Mouse (Mus musculus): Measurements from ENCODE around the gene Smg6.
"Not testable (repeated sequence)": the region's sequence is repeated elsewhere in the genome, so short reads cannot be mapped to it uniquely, and the experiment has no call there.

Gene Smg6

DNA sequence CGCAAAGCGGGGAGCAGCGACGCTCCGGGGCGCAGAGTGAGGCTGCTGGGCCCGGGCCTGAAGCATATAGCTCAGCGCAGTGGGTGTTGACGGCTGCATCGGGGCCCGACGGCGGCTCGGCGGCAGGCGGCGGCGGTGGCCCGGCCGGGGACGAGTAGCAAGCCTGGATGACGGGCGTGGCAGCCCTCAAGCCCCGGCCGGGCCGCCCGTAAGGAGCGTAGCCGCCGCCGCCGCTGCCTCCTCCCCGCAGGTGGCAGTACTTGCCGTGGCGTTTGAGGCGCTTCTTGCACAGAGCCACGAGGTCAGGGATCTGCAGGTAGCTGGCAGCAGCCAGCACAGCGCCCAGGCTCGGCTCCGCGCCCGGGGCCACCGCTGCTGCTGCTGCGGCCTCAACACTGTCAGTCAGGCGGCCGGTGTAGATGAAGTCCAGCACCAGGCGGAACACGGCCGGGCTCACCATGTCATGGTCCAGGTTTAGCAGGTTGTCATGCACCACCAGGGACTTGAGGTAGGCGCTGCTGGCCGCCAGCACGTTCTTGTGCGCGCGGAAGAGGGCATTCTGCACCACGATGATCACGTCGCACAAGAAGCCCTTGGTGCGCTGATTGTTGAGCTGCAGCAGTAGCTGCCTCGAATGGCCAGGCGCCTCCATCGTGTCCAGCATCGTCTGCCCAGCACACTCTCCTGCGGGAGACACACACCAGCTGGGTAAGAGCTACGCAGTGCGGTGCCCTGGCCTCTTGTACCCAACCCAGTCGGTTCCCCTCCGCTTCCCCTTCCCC is 241.4 kb downstream of the Smg6 start:
- DNase-seq (ENCODE audit: low read depth, low spot score), result no peak

DNA sequence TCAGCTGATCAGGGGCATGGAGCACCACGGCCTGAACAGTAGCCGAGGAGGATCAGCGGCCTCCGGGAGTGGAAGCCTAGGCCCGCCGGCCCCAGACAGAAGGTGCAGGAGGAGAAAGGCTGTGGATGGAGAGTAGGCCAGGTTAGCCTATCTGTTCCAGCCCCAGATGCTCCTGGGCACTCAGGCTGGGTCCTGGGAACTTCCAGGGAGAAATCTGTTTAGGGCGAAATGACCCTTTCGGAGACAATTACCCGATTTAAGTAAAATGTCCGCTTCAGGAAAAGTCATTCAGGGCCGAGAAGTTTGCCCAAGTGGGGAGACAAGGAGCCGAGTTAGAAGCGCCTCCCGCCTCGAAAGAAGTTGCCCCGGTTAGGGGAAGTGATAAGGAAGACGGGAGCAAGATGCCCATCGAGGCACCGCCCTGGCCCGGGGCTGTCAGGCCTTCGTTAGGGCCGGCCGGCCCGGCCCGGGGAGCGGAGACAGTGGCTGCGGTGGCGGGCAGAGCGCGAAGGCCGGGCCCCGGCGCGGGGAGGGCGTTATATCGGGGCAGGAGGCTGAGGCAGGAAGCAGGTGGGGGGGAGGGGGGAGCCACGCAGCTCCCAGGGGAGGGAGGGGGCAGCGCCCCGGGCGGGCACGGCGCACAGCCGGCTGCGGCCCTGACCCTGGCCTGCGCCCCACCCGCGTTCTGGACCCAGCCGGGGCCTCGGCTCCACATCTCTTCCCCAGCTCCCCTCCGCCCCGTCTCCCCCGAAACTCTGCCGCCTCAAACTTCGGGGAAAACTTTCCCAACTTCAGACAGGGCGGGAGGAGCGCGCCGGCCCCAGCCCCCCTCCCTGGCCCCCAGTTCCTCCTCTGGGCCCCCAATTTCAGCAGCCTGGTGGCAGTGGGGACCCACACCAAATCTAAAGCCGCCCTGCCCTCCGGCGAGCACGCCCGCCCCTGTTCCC is 242.3 kb downstream of the Smg6 start:
- no peak for DNase-seq (ENCODE audit: low read depth, low spot score)

DNA sequence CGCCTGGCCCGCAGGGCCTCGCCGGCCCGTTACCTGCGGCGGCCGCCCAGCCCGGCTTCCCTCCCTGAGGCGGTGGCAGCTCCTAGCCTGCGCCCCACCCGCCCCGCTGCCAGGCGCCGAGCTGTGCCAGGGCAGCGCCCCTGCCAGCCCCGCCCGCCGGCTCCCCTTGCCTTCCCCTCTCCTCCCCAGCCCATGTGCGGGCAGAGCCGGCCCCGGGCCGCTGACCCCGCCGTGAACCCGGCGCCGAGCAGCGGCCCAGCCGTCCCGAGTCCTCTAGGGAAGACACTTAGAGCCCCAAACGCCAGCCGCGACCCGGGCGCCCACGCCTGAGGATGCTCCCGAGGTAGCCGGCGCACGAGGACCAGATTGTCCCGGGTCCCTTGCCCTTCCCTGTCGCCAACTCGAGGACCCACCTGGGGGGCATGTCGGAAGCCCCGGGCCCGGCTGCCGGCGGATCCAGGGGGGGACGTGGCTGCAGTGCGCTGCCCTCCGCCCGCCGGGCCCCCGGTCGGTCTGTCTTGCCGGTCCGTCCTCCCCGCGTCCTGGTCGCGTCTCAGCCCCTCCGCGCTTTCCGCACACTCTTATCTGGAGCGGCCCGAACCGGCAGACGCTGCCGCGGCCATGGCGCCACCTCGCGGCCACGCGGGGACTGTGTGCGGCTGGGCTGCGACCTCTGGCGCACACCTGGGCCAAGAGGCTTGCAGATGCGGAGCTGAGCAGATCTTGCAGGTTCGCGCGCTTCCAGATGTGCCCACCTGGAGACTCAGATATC is 243.2 kb downstream of the Smg6 start:
- DNase-seq (ENCODE audit: low read depth, low spot score), result peak; percentile 81

- DNase-seq (ENCODE audit: low read depth, low spot score), result peak; percentile 32
These were observed 243.9 kb downstream of the Smg6 start, which contains the start of gene Hic1 for GRCm38 (mm10) chr11:75169405-75170080. Gene Hic1 (minus strand): TSS chr11:75169519.

DNA sequence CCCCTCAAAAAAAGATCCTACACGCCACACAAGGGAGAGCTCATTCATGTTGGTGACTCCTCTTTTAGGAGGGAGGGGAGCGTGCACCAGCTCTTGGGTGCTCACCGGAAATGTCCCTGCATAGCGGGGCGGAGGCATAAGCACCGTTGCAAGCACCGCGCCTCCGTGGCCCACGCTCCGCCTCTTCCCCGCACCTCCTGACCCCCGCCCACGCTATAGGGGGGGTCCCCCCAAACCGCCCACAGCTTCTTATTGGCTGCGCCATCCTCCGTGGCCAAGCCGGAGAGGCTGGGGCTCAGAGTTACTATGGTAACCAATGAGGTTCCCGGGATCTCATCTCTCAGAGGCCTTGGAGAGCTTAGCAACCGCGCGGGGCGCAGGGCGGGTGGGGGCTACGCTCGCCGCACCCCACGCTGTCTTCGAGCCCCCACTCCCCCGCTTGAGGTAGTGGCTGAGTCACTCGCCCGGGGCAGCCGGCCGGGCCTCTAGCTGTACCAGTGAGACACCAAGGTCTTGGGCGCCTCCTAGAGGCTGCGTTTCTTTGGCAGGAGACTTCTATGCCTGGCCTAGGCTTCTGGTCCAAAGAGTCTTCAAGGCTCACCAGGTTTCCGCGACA is 244.6 kb downstream of the Smg6 start:
- peak; percentile 97 for DNase-seq (ENCODE audit: low read depth, low spot score)

- no peak for DNase-seq (ENCODE audit: low read depth, low spot score)
These were observed 245.7 kb downstream of the Smg6 start for GRCm38 (mm10) chr11:75171186-75171865.

- peak; percentile 91 for DNase-seq (ENCODE audit: low read depth, low spot score)
These were observed 246.8 kb downstream of the Smg6 start for GRCm38 (mm10) chr11:75172151-75173094.

- peak; percentile 94 for DNase-seq (ENCODE audit: low read depth, low spot score)
These were observed 247.6 kb downstream of the Smg6 start for GRCm38 (mm10) chr11:75173095-75173798.

- DNase-seq (ENCODE audit: low read depth, low spot score), result no peak
These were observed 248.2 kb downstream of the Smg6 start for GRCm38 (mm10) chr11:75173799-75174165.

DNA sequence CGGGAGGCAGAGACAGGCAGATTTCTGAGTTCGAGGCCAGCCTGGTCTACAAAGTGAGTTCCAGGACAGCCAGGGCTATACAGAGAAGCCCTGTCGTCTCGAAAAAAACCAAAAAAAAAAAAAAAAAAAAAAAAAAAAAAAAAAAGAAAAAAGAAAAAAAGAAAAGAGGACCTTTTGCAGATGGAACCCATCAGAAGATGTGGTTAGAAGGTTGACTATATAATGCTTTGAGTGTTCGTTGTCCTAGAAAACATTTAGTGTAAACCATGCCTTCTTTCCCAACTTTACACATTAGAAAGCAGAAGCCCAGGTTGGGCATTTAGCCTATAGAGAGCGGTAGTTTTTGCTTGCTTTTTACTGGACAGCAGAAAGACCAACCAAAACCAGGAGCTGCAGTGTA is 249.0 kb downstream of the Smg6 start:
- DNase-seq (ENCODE audit: low read depth, low spot score), result not testable (repeated sequence)

DNA sequence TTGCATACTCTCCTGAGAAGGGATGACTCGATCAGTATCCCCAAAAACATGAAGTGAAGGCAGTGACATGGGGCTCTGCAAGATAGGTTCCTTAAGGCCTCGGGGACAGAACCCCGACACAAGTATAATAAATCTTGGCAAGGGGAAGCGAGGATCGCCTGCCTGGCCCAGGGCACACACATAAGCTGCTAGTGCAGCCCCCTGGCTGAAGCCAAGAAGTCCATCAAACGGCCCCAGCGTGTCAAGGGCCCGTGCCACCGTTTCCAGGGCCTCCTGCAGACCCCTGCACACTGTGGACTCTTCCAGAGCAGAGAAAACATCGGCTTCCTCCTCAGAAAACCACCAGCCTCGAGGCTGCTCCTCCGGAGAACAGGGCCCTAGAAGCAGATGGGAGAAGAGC is 252.4 kb downstream of the Smg6 start:
- no peak for DNase-seq (ENCODE audit: low read depth, low spot score)

- DNase-seq (ENCODE audit: low read depth, low spot score), result peak; percentile 96
These were observed 253.1 kb downstream of the Smg6 start, which contains the start of gene Ovca2 for GRCm38 (mm10) chr11:75178672-75179208. Gene Ovca2 (minus strand): TSS chr11:75178835.

DNA sequence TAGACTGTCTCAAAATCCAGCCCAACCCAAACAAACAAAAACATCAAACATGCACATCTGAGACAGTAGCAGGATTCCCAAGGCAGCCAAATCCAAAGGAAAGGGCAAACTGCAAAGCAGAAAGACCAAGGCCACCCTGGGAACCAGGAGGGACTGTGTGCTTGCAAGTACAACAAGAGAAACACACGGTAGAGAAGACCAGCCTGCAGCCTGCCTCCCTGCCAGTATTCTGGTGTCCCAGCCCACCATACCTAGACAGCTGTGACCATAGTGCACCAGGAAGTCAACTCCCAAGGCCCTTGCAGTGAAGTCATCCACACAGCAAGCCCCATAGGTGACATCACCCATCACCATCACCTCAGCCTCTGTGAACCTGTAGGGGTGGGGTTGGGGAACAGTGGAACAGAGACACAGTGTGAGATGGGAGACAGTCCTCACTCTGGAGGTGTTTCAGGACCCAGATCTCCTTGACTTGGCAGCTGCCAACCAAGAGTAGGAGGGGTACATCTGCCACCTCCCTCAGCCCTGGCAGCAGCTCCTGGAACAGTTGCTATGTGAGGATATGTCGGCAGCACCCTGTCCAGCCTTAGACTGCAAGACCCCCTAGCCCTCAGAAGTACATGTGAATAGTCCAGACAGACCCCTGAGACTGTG is 258.4 kb downstream of the Smg6 start:
- DNase-seq (ENCODE audit: low read depth, low spot score), result peak; percentile 86

GRCm38 (mm10) chr11:75184573-75184972 is 258.9 kb downstream of the Smg6 start:
- DNase-seq (ENCODE audit: low read depth, low spot score), result peak; percentile 76

GRCm38 (mm10) chr11:75184986-75185385 is 259.4 kb downstream of the Smg6 start:
- peak; percentile 80 for DNase-seq (ENCODE audit: low read depth, low spot score)

DNA sequence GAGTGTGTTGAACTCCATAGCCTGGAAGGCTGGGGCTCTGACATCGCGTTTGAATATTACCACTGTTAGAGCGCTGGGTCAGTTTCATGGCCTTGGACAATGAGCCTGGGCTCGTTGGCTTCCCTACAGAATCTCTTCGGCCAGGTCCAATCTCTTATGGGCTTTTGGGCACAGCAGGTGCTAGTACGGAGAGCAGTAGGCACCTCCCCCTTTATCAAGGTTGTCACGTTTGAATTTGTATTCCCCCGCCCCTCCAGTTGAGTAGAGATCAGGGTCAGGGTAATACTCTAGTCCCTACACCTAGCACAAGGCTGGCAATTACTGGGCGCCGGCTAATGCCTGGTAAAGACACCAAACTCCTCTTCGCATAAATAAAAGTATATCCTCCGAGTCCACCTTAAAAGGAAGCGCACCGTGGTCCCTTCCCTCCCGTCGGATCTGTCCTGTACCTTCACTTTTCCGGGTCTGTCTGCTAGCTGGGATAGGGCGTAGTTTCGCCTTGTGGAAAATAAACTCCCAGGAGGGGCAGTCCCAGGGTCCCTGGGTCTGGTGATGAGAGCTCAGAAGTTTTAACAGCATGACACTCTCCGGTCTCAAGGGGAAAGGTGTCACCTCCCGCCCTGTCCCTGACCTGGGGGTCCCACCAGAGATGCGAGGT is 264.2 kb downstream of the Smg6 start:
- DNase-seq (ENCODE audit: low read depth, low spot score), result no peak

DNA sequence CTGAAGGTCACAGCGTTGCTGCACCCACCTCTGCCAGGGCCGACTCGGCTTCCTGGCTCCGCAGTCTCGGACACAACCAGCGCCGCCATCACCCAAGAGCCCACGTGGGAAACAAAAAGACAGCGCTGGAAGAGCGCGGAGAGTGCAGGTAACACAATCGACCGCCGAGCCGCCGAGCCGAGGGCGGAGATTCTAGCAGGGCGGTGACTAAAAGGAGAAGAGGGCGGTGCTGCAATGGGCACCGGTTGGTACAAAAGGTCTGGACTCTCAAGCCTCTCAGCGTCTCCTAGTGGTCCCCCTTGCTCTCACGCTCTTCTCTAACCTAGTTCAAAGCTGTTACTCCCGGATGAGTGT is 264.7 kb downstream of the Smg6 start:
- DNase-seq (ENCODE audit: low read depth, low spot score), result peak; percentile 95
